Mouse (Mus musculus): ENCODE measurements around the gene Cd300lg.

GRCm38 (mm10) chr11:102037789-102038188, 3.5 kb upstream of the Cd300lg start:
- TF ChIP-seq POLR2A (IDR thresholded peaks at IDR 0.05; ENCODE audit: control insufficient read depth, low read depth, low read length) (no peak), CTCF (IDR thresholded peaks at IDR 0.05; ENCODE audit: control insufficient read depth, insufficient read depth, insufficient replicate concordance, low read depth, low read length) (no peak)

All from testis, adult 2 months (tissue).